Mouse (Mus musculus): ENCODE measurements at regions not wholly inside any gene's neighbourhood (a gene's known extent, or its start where the extent isn't known, plus 50 kb on each side); places are given as distances from the start of the nearest gene placed in this dataset.

- H3K9ac ChIP-seq: no peak overlapping the region
- WGBS: 88% methylated on average over 8 of the region's 8 CpGs
- H3K9me3 ChIP-seq: no peaks in the 10 kb centered on the region
- H3K27me3 ChIP-seq (replicated peaks): no peaks in the 10 kb centered on the region
- H3K4me1 ChIP-seq: no peaks in the 10 kb centered on the region
- H3K4me3 ChIP-seq: no peak overlapping the region
- H3K27ac ChIP-seq: no peak overlapping the region
- ATAC-seq (ENCODE audit: low FRiP score, low read depth): no peak
- H3K36me3 ChIP-seq: no peaks in the 10 kb centered on the region
- no peak overlapping the region for H3K4me2 ChIP-seq (replicated peaks)
These were observed 84.3 kb downstream of the Tmem168 start for GRCm38 (mm10) chr6:13523463-13524202.

- Histone ChIP-seq H3K36me3 (no peaks in the 10 kb centered on the region), H3K9ac (no peak overlapping the region), H3K4me1 (no peaks in the 10 kb centered on the region), H3K27me3 (replicated peaks) (no peaks in the 10 kb centered on the region), H3K27ac (no peak overlapping the region), H3K4me3 (no peak overlapping the region), H3K9me3 (no peaks in the 10 kb centered on the region), H3K4me2 (replicated peaks) (no peak overlapping the region)
- 74% methylated on average over 3 of the region's 3 CpGs for WGBS
- ATAC-seq (ENCODE audit: low FRiP score, low read depth): no peak
These were observed 93.8 kb downstream of the Tmem168 start for GRCm38 (mm10) chr6:13514126-13514525.

- H3K4me1 ChIP-seq: no peaks in the 10 kb centered on the region
- H3K9ac ChIP-seq: no peak overlapping the region
- no peak for ATAC-seq (ENCODE audit: low FRiP score, low read depth)
- no peak overlapping the region for H3K4me3 ChIP-seq
- no peak overlapping the region for H3K4me2 ChIP-seq (replicated peaks)
- H3K27me3 ChIP-seq (replicated peaks): no peaks in the 10 kb centered on the region
- no peak overlapping the region for H3K27ac ChIP-seq
- WGBS: 95% methylated on average over 5 of the region's 5 CpGs
- H3K36me3 ChIP-seq: no peaks in the 10 kb centered on the region
- no peaks in the 10 kb centered on the region for H3K9me3 ChIP-seq
These were observed 131.3 kb downstream of the Tmem168 start for GRCm38 (mm10) chr6:13476493-13477129.

- 81% methylated on average over 3 of the region's 3 CpGs for WGBS
- H3K4me2 ChIP-seq (replicated peaks): no peak overlapping the region
- H3K9ac ChIP-seq: no peak overlapping the region
- H3K9me3 ChIP-seq: no peaks in the 10 kb centered on the region
- H3K27ac ChIP-seq: no peak overlapping the region
- no peaks in the 10 kb centered on the region for H3K36me3 ChIP-seq
- H3K27me3 ChIP-seq (replicated peaks): no peaks in the 10 kb centered on the region
- no peaks in the 10 kb centered on the region for H3K4me1 ChIP-seq
- no peak for ATAC-seq (ENCODE audit: low FRiP score, low read depth)
- H3K4me3 ChIP-seq: no peak overlapping the region
These were observed 158.6 kb downstream of the Tmem168 start for GRCm38 (mm10) chr6:13449160-13449787.

- no peaks in the 10 kb centered on the region for H3K9me3 ChIP-seq
- H3K4me2 ChIP-seq (replicated peaks): no peak overlapping the region
- H3K36me3 ChIP-seq: no peaks in the 10 kb centered on the region
- peak; percentile 53; the same call in 1 of the 2 replicates for ATAC-seq (ENCODE audit: low FRiP score, low read depth)
- no peaks in the 10 kb centered on the region for H3K27me3 ChIP-seq (replicated peaks)
- no peak overlapping the region for H3K4me3 ChIP-seq
- H3K27ac ChIP-seq: no peak overlapping the region
- no peak overlapping the region for H3K9ac ChIP-seq
- H3K4me1 ChIP-seq: no peaks in the 10 kb centered on the region
These were observed 189.0 kb upstream of the Vwde start for GRCm38 (mm10) chr6:13413768-13414167.

- no peak for ATAC-seq (ENCODE audit: low FRiP score, low read depth)
- Histone ChIP-seq H3K4me2 (replicated peaks) (no peak overlapping the region), H3K27ac (no peak overlapping the region), H3K9ac (no peak overlapping the region), H3K4me3 (no peak overlapping the region), H3K9me3 (no peaks in the 10 kb centered on the region), H3K36me3 (no peaks in the 10 kb centered on the region), H3K4me1 (no peaks in the 10 kb centered on the region), H3K27me3 (replicated peaks) (no peaks in the 10 kb centered on the region)
- WGBS: 88% methylated on average over 3 of the region's 3 CpGs
These were observed 188.3 kb upstream of the Vwde start for GRCm38 (mm10) chr6:13413092-13413491.

GRCm38 (mm10) chr6:13384469-13384868, 159.7 kb upstream of the Vwde start:
- ATAC-seq (ENCODE audit: low FRiP score, low read depth): no peak
- no peaks in the 10 kb centered on the region for H3K9me3 ChIP-seq
- H3K36me3 ChIP-seq: no peaks in the 10 kb centered on the region
- no peak overlapping the region for H3K27ac ChIP-seq
- H3K9ac ChIP-seq: no peak overlapping the region
- H3K4me1 ChIP-seq: no peaks in the 10 kb centered on the region
- no peaks in the 10 kb centered on the region for H3K27me3 ChIP-seq (replicated peaks)
- H3K4me3 ChIP-seq: no peak overlapping the region
- no peak overlapping the region for H3K4me2 ChIP-seq (replicated peaks)
- 93% methylated on average over 1 of the region's 1 CpGs for WGBS

GRCm38 (mm10) chr6:13383211-13383610, 158.4 kb upstream of the Vwde start:
- Histone ChIP-seq H3K4me3 (no peak overlapping the region), H3K27me3 (replicated peaks) (no peaks in the 10 kb centered on the region), H3K4me1 (no peaks in the 10 kb centered on the region), H3K4me2 (replicated peaks) (no peak overlapping the region), H3K9ac (no peak overlapping the region), H3K36me3 (no peaks in the 10 kb centered on the region), H3K9me3 (no peaks in the 10 kb centered on the region), H3K27ac (no peak overlapping the region)
- ATAC-seq (ENCODE audit: low FRiP score, low read depth): no peak
- 91% methylated on average over 2 of the region's 2 CpGs for WGBS

- Histone ChIP-seq H3K27me3 (replicated peaks) (no peaks in the 10 kb centered on the region), H3K9ac (no peak overlapping the region), H3K27ac (no peak overlapping the region), H3K4me3 (no peak overlapping the region), H3K36me3 (no peaks in the 10 kb centered on the region), H3K9me3 (no peaks in the 10 kb centered on the region), H3K4me1 (no peaks in the 10 kb centered on the region), H3K4me2 (replicated peaks) (no peak overlapping the region)
- WGBS: 56% methylated on average over 3 of the region's 3 CpGs
- no peak for ATAC-seq (ENCODE audit: low FRiP score, low read depth)
These were observed 156.1 kb upstream of the Vwde start for GRCm38 (mm10) chr6:13380819-13381218.

- Histone ChIP-seq H3K4me3 (no peak overlapping the region), H3K4me1 (no peaks in the 10 kb centered on the region), H3K4me2 (replicated peaks) (no peak overlapping the region), H3K27ac (no peak overlapping the region), H3K27me3 (replicated peaks) (no peaks in the 10 kb centered on the region), H3K9me3 (no peaks in the 10 kb centered on the region), H3K9ac (no peak overlapping the region), H3K36me3 (no peaks in the 10 kb centered on the region)
- no peak for ATAC-seq (ENCODE audit: low FRiP score, low read depth)
These were observed 155.0 kb upstream of the Vwde start for GRCm38 (mm10) chr6:13379727-13380126.

- Histone ChIP-seq H3K27me3 (replicated peaks) (no peaks in the 10 kb centered on the region), H3K27ac (no peak overlapping the region), H3K36me3 (no peaks in the 10 kb centered on the region), H3K4me3 (no peak overlapping the region), H3K4me2 (replicated peaks) (no peak overlapping the region), H3K4me1 (no peaks in the 10 kb centered on the region), H3K9ac (no peak overlapping the region), H3K9me3 (no peaks in the 10 kb centered on the region)
- WGBS: 71% methylated on average over 1 of the region's 1 CpGs
- no peak for ATAC-seq (ENCODE audit: low FRiP score, low read depth)
These were observed 149.1 kb upstream of the Vwde start for GRCm38 (mm10) chr6:13373896-13374295.

GRCm38 (mm10) chr6:13369709-13370296, 145.0 kb upstream of the Vwde start:
- no peak overlapping the region for H3K4me3 ChIP-seq

More at GRCm38 (mm10) chr6:13369709-13370296, 145.0 kb upstream of the Vwde start:
- Histone ChIP-seq H3K36me3 (no peaks in the 10 kb centered on the region), H3K27me3 (replicated peaks) (no peaks in the 10 kb centered on the region), H3K4me1 (no peaks in the 10 kb centered on the region), H3K9me3 (no peaks in the 10 kb centered on the region), H3K9ac (no peak overlapping the region), H3K4me2 (replicated peaks) (no peak overlapping the region), H3K27ac (no peak overlapping the region)
- no peak; the same call in 1 of the 2 replicates for ATAC-seq (ENCODE audit: low FRiP score, low read depth)
